Mouse (Mus musculus) E14TG2a.4 (cell line): ENCODE results near the gene Kcnrg.

Source experiments
- CTCF ChIP-seq: conservative IDR thresholded peaks from 2 replicates; pipeline ENCODE4 v1.5.1; 2014; ENCODE audit warnings: low read length
- NANOG ChIP-seq: IDR thresholded peaks from 2 replicates; pipeline ENCODE4 v1.6.1; 2014; ENCODE audit warnings: borderline replicate concordance, low read length, mixed read lengths
- POU5F1 ChIP-seq: IDR thresholded peaks from 2 replicates; pipeline ENCODE4 v1.6.1; 2014; ENCODE audit warnings: low read length, borderline replicate concordance

- TF ChIP-seq CTCF = no peak
- no peak for TF ChIP-seq NANOG
- no peak for TF ChIP-seq POU5F1
Measured at GRCm38 (mm10) chr14:61558901-61559300, 48.4 kb upstream of the Kcnrg start.
